Mouse (Mus musculus) hindlimb bud, embryonic 11.5 days (tissue): ENCODE results near the gene Lrch2.
A peak's percentile ranks its signal among the peaks of the same experiment; 100 is the strongest.
"Not testable (repeated sequence)": the region's sequence is repeated elsewhere in the genome, so short reads cannot be mapped to it uniquely, and the experiment has no call there.

ENCODE experiments used
- DNase-seq: peaks from one replicate; pipeline ENCODE4 v3.0.0-alpha.2; 2012; ENCODE audit warnings: low read depth, low spot score; ENCODE audit errors: extremely low spot score

Gene Lrch2

GRCm38 (mm10) chrX:147553421-147554201 lies at the start of gene Lrch2:
TSS of gene Lrch2 (minus strand) at chrX:147554081.
- DNase-seq: peak; percentile 10

DNA sequence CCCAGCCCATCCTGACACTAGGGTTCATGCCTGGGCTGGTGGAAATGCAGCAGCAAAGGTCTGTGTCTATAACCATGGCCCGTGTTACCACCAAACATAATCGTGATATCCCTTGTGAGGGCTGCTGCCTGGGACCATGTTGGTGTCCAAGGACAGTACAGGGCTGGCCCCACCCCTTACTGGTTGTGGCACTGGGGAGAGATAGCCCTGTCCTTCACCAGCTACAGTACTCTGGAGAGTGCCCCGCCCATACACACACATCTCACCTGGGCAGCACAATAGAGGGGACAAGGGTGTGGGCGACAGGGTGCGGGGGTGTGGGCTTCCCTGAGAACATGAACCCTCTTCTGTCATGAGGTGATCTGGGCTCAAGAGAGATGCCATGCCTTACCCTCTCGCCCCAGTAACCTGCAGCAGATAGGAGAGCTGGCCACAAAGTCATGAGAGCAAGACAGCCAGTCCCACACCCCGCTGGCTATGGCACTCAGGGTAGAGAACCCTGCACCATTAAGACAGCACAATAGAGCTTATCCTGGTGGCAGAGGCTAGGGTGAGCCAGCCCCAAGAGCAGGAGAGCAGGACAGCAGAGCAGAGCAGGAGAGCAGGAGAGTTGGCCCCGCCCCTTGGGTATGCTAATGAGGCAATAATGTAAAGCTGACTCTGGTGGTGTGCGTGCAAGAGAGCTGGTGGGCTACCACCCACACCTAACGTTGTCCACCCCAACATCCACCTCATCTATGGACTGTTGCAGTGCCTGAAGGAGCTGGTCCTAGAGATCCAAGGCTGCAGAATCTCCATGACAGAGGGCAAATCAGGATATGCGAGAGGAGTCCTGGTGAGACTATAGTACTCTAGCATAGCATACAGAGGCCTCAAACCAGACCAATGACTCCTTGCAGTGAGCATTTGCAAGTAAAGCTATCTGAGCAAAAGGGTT lies 12.7 kb downstream of the Lrch2 start:
- DNase-seq: no peak

- no peak for DNase-seq
These were observed 15.5 kb downstream of the Lrch2 start for GRCm38 (mm10) chrX:147538377-147538776.

- DNase-seq: not testable (repeated sequence)
These were observed 16.8 kb downstream of the Lrch2 start for GRCm38 (mm10) chrX:147537117-147537516.

- DNase-seq: no peak
These were observed 18.3 kb downstream of the Lrch2 start for GRCm38 (mm10) chrX:147535616-147536015.

DNA sequence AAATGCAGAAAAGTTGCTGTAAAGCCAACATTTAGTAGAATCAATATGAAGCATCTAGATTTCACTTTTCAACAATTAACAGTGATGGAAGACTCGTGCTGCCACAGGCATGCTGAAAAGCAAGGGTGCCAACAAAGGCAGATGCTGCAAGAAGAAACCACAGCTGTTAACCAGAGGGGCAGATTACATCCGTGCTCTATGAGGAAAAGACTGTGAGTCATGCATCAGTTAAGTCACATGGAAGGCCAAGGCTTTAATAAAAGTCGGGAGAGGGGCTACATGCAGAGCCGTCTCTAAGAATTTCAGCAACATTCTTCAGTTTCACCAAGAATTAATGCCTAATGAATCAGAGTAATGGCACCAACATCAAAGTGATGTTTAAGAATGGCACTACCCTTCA lies 22.2 kb downstream of the Lrch2 start:
- no peak for DNase-seq

DNA sequence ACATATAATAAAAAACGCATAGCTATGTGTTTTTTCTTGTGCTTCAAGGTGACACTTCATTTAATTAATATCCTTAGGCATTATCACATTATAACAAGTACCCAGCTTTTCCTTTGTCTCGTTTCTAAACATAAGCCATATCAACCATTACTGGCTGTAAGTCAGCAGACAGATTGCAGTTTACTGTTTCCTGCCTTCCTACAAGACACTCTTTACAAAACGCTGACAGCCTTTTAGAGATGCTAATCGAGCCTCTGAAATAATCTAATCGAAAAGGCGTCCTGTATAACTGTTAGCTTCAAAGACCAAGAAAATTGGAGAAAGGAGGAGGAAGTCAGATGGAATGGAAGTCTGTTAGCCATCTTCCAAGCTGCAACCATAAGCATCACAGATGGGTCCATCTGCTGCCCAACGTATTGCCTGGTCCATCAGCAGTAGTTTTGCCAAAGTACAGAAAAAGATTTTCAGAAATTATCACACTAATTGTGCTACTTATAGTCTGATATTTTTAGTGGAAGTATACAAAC lies 26.2 kb downstream of the Lrch2 start:
- no peak for DNase-seq

DNA sequence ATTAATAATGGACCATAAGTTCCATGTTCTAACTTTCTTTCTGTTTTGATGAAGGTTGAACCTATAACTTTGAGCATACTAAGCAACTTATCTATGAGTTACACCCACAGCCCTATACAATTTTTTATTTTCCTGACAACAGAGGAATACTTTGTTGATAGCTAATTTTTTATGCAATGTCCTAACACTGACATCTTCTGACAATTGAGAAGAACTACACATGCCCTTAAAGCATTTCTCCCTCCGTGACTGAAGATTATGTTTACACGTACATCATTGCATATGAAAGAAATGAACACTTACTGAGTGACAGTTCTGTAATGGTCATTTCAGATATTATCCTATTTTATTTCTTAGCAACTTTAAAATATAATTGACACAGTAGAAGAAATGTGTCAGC lies 64.3 kb downstream of the Lrch2 start:
- DNase-seq: no peak

- not testable (repeated sequence) for DNase-seq
These were observed 100.3 kb downstream of the Lrch2 start, which contains the start of gene Vmn1r239-ps for GRCm38 (mm10) chrX:147453610-147454009. TSS of gene Vmn1r239-ps (minus strand) at chrX:147453710.

DNA sequence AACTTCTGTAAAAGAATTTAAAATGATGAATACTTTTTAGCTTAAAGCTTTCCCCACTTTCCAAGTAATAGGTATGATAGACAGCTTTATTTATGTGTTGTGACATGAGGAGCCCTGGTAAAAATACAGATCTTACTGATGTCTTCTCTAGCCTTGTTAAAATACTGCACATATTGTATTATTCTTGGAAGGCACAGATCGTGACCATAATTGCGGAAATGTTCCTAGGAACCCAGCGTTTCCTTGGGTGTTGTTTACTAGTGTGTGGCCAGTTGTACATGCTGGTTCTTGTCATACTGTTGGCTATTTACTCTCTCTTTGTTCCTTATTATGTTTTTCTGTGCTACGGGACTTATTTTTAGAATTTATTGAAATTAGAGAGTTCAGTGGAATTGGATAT lies 110.5 kb downstream of the Lrch2 start:
- DNase-seq: no peak

- DNase-seq: no peak
These were observed 118.5 kb downstream of the Lrch2 start for GRCm38 (mm10) chrX:147435400-147435799.

- DNase-seq: no peak
These were observed 124.1 kb downstream of the Lrch2 start for GRCm38 (mm10) chrX:147429753-147430152.

GRCm38 (mm10) chrX:147429129-147429528 lies 124.8 kb downstream of the Lrch2 start, which contains the start of gene Il13ra2:
TSS of gene Il13ra2 (minus strand) at chrX:147429192.
- no peak for DNase-seq
